Mouse (Mus musculus): ENCODE measurements around the gene Slc13a2.

DNA sequence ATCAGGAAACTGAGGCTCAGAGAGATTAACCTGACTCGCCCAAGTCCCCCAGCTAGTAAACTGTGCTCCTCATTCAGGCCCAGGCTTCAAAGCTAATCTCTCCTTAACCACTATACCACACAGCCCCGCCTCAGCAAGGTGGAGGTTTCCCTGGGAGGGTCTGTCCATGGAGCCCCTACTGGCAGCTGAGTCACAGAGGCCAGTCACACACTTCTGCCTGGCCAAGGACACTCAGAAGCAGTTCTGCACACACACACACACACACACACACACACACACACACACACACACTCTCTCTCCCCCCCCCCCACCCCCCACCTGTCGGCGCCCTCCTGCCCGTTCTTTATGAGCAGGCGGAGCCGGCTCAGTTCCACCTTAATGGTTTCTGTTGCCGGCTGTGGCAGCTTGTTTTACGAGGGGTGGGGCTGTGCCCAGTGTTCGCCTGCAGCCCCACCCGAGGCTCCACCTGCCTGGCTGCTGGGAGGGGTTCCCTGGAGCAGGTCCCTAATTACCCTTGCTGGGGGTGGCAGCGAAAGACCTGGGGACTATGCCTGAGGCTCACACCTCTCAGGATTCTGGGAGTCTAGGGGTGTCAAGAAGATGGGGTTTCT lies 44.4 kb downstream of the Slc13a2 start:
- TF ChIP-seq POLR2A (IDR thresholded peaks at IDR 0.05; ENCODE audit: control insufficient read depth, low read depth, low read length) (no peak), CTCF (IDR thresholded peaks at IDR 0.05; ENCODE audit: control insufficient read depth, insufficient read depth, insufficient replicate concordance, low read depth, low read length) (no peak)

All from testis, adult 2 months (tissue).